Mouse (Mus musculus) kidney, embryonic 15.5 days (tissue): ENCODE measurements around the gene Taf9. TPM values are rescaled to one million over a fixed set of nuclear protein-coding genes. Genes with fewer than 3 reads are reported as not detected.

Experiments used
- ATAC-seq: fragments of 200-750 bp; cut with Nextera tagmentation; replicated peaks from 2 replicates; pipeline ENCODE4 v1.8.0; 2017; ENCODE audit warnings: moderate TSS enrichment; ENCODE audit not compliant: low FRiP score
- H3K27ac ChIP-seq: fragments of 300-500 bp; sonication (generic); 2 replicates; pipeline ENCODE4 v1.5.1; 2015; ENCODE audit warnings: mild to moderate bottlenecking, inconsistent platforms
- H3K27me3 ChIP-seq: fragments of 300-500 bp; sonication (generic); 2 replicates; pipeline ENCODE4 v1.6.1; 2015; ENCODE audit warnings: inconsistent platforms
- H3K36me3 ChIP-seq: fragments of 300-500 bp; sonication (generic); 2 replicates; pipeline ENCODE4 v1.6.1; 2015; ENCODE audit warnings: inconsistent platforms
- H3K4me1 ChIP-seq: fragments of 300-500 bp; sonication (generic); 2 replicates; pipeline ENCODE4 v1.6.1; 2015; ENCODE audit warnings: inconsistent platforms
- H3K4me2 ChIP-seq: fragments of 300-500 bp; sonication (generic); 2 replicates; pipeline ENCODE4 v1.6.1; 2015; ENCODE audit warnings: moderate library complexity, mild to moderate bottlenecking, inconsistent platforms
- H3K4me3 ChIP-seq: fragments of 300-500 bp; sonication (generic); replicated peaks from 2 replicates; pipeline ENCODE4 v1.5.1; 2015; ENCODE audit warnings: mild to moderate bottlenecking, inconsistent platforms
- H3K9ac ChIP-seq: fragments of 300-500 bp; sonication (generic); 2 replicates; pipeline ENCODE4 v1.6.1; 2015; ENCODE audit warnings: mild to moderate bottlenecking, inconsistent platforms
- H3K9me3 ChIP-seq: fragments of 300-500 bp; sonication (generic); replicated peaks from 2 replicates; pipeline ENCODE4 v1.6.1; 2016; ENCODE audit warnings: inconsistent platforms
- WGBS: fragments of 180-500 bp; shearing (Covaris S2); methylation state at CpG from one replicate; pipeline ENCODE4 v1.1.7; 2015; ENCODE audit warnings: mixed read lengths; 5-methylcytosine and 5-hydroxymethylcytosine counted together
- polyA plus RNA-seq: library from polyadenylated mRNA; unstranded; fragments of >200 nt; fragmentation: Nextera tagmentation; extraction: Ambion mirVana; gene quantifications from 2 replicates; pipeline ENCODE4 v1.2.1, GENCODE M21; 2015

Gene Taf9
- 13.7 and 13.9 TPM in 2 replicates for polyA plus RNA-seq

DNA sequence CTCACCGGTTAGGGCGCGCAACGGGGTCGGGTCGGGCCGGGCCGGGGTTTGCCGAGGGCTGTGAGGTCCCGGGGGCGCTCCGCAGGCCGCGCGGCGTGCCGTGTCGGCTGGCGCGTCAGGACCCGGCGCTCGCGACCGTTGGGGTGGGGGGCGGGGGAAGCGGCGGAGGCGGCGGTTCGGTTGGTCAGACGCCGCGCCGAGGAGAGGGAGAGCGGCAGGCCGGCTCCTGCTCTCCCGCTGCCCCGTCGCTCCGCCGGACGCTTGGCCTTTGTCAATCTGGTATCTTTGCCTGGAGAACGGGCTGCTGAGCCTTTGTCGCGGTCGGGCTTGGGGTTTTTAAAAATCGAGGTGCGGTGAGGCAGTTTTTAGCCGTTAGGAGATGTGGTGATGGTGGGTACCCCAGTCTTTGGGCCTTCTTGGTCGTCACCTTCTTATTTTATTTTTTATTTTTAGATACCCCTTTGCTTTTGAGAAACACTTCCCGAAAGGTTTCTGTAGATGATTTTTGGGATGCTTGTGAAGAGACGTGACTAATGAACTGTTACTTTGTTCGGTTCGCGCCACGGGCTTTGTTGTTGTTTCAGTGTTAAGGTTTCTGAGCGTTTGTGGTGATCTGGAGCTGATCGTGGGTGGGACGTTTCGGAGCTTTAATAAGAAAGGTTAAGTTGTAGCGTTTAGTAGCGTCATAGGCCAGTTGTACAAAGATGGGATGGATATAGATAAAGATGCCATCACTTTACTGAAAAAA lies at the start of gene Taf9:
Gene Taf9 (plus strand): TSS at position 141 of the 748 bp plus-strand sequence.
- Histone ChIP-seq H3K4me3 (peak within 1 kb of the TSS; percentile 98), H3K4me1 (peaks cover 11% of the 10 kb centered on the region), H3K36me3 (peaks cover 30% of the 10 kb centered on the region), H3K4me2 (peak within 1 kb of the TSS; percentile 81), H3K9ac (peak within 1 kb of the TSS; percentile 88), H3K9me3 (no peaks in the 10 kb centered on the region), H3K27ac (peak within 1 kb of the TSS; percentile 96), H3K27me3 (no peaks in the 10 kb centered on the region)
- peak; percentile 74; the same call in 1 of the 2 replicates for ATAC-seq
- WGBS = 1% methylated on average over 63 of the region's 63 CpGs

DNA sequence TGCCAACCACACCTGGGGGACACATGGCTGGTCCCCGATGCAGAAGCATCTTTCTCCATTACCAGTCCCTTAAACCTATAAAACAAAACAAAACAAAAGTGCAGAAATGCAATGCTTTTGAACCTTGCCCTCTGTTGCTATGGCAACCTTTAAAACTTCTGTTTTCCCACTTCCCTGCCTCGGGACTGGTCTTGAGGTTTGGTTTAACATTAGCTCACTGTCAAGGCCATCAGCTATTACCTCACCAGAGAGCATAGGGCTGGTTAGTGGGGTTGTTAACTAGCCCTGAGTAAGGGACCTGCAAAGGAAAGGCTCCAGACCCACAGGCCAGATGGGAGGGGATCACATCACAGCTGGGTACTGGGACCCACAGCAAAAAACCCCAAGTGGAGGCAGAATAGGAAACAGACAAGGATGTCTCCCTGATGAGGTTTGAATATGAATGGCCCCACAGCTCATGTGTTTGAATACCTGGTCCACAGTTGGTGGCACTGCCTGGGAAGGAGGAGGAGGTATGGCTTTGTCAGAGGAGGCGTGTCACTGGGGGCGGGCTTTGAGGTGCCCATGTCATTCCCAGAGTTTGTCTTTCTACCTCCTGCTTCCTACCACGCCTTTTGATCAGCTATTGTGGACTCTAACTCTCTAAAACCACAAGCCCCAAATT lies 49.0 kb upstream of the Taf9 start:
- no peak overlapping the region for H3K4me2 ChIP-seq
- no peaks in the 10 kb centered on the region for H3K27me3 ChIP-seq
- H3K4me3 ChIP-seq = no peak overlapping the region
- peak; percentile 93 for ATAC-seq
- H3K4me1 ChIP-seq = no peaks in the 10 kb centered on the region
- peak overlapping the region; percentile 54; the same call in 1 of the 2 replicates for H3K27ac ChIP-seq
- H3K9ac ChIP-seq = no peak overlapping the region
- peaks cover 4% of the 10 kb centered on the region; the same call in 1 of the 2 replicates for H3K36me3 ChIP-seq
- no peaks in the 10 kb centered on the region for H3K9me3 ChIP-seq
- 72% methylated on average over 5 of the region's 5 CpGs for WGBS

DNA sequence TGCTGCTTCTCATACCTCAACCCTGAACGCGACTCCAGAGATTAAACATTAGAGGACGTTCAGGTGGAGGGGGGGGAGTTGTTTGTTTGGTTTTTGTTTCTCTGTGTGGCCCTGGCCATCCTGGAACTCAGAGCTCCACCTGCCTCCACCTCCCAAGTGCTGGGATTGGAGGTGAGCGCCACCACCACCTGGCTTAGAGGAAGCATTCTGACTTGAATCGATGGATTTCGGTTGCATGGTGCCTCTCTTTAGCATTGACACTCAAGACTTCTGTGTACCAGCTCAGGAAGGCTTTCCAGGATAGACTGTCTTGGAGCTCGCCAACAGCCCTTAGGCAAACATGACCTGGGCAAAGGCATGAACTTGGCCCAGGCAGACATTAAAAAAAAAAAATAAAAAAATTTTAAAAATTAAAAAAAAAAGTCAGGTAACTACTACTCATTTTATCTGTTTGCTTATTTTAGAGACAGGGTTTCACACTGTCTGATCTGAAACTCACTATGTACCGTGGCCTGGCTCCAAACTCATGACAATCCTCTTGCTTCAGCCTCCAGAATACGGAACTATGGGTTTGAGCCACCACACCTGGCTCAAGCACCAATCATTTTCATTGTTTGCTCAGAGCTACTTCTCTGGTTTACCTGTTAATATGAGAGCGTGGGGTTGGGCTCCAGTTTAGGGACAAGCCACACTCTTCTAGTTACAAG lies 48.2 kb upstream of the Taf9 start:
- Histone ChIP-seq H3K27me3 (no peaks in the 10 kb centered on the region), H3K4me3 (no peak overlapping the region), H3K4me2 (no peak overlapping the region), H3K4me1 (no peaks in the 10 kb centered on the region), H3K27ac (peak overlapping the region; percentile 54; the same call in 1 of the 2 replicates), H3K9ac (no peak overlapping the region), H3K9me3 (no peaks in the 10 kb centered on the region; the same call in 1 of the 2 replicates), H3K36me3 (peaks cover 10% of the 10 kb centered on the region; the same call in 1 of the 2 replicates)
- ATAC-seq = no peak
- 90% methylated on average over 10 of the region's 10 CpGs for WGBS

GRCm38 (mm10) chr13:100603738-100604095 lies 47.7 kb upstream of the Taf9 start:
- H3K4me2 ChIP-seq = no peak overlapping the region
- no peaks in the 10 kb centered on the region for H3K4me1 ChIP-seq
- H3K27ac ChIP-seq = no peak overlapping the region
- no peak overlapping the region for H3K9ac ChIP-seq
- no peak for ATAC-seq
- no peaks in the 10 kb centered on the region for H3K27me3 ChIP-seq
- no peak overlapping the region for H3K4me3 ChIP-seq
- whole genome bisulfite sequencing = 90% methylated on average over 11 of the region's 11 CpGs
- peaks cover 12% of the 10 kb centered on the region; the same call in 1 of the 2 replicates for H3K36me3 ChIP-seq
- no peaks in the 10 kb centered on the region; the same call in 1 of the 2 replicates for H3K9me3 ChIP-seq

GRCm38 (mm10) chr13:100605845-100606244 lies 45.5 kb upstream of the Taf9 start:
- Histone ChIP-seq H3K9me3 (no peaks in the 10 kb centered on the region; the same call in 1 of the 2 replicates), H3K9ac (no peak overlapping the region), H3K36me3 (peaks cover 9% of the 10 kb centered on the region; the same call in 1 of the 2 replicates), H3K4me1 (no peaks in the 10 kb centered on the region), H3K4me3 (no peak overlapping the region), H3K27me3 (no peaks in the 10 kb centered on the region), H3K27ac (no peak overlapping the region), H3K4me2 (no peak overlapping the region)
- ATAC-seq = no peak
- WGBS = 74% methylated on average over 1 of the region's 1 CpGs

DNA sequence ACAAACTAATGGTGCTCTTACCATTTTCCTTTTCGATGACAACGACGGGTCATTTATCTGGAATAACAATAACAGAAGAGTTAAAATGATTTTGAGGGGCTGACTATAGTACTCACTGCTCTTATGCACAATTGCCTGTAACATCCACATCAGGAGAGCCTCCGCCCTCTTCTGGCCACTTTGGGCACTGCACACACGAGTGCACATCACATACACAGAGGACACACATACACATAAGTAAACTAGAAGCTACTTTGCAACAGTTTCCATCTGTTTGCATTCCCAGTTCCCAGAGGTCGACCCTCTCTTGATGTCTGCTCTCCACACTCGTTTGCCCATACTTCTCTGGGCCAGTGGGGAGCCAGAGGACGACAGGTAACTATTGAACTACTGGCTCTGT lies 43.6 kb upstream of the Taf9 start:
- H3K27me3 ChIP-seq = no peaks in the 10 kb centered on the region

GRCm38 (mm10) chr13:100611266-100611665 lies 40.1 kb upstream of the Taf9 start:
- H3K36me3 ChIP-seq = peaks cover 23% of the 10 kb centered on the region
- 93% methylated on average over 13 of the region's 13 CpGs for WGBS
- H3K4me3 ChIP-seq = no peak overlapping the region
- ATAC-seq = no peak
- H3K9ac ChIP-seq = no peak overlapping the region
- peaks cover 1% of the 10 kb centered on the region; the same call in 1 of the 2 replicates for H3K4me1 ChIP-seq
- peaks cover 4% of the 10 kb centered on the region; the same call in 1 of the 2 replicates for H3K9me3 ChIP-seq
- no peaks in the 10 kb centered on the region for H3K27me3 ChIP-seq
- H3K4me2 ChIP-seq = no peak overlapping the region
- H3K27ac ChIP-seq = no peak overlapping the region

More for the DNA sequence above, 43.6 kb upstream of the Taf9 start:
- peaks cover 23% of the 10 kb centered on the region for H3K36me3 ChIP-seq
- no peak overlapping the region for H3K4me3 ChIP-seq
- peaks cover under 1% of the 10 kb centered on the region; the same call in 1 of the 2 replicates for H3K9me3 ChIP-seq
- WGBS = 91% methylated on average over 8 of the region's 8 CpGs
- no peak overlapping the region for H3K9ac ChIP-seq
- H3K4me1 ChIP-seq = no peaks in the 10 kb centered on the region
- no peak overlapping the region for H3K27ac ChIP-seq
- no peak overlapping the region for H3K4me2 ChIP-seq
- ATAC-seq = no peak

DNA sequence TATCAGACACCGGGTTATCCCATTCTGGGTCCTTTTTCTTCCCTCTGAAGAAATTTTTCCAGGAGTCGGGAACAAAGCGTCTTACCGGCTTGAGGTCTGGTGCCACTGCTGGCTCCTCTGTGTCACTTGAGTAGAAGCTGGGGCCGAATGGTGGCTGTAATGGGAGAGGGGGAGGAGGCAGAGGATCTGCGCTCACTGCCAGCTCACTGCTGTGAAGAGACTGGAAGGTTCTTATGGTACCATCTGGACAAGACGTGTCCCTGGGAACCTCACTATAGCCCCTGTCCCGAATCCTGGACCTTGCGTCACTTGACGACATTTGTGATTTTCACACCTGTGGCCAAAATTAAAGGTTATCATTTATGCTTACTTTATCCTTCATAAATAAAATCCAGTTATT lies 39.1 kb upstream of the Taf9 start:
- Histone ChIP-seq H3K4me3 (no peak overlapping the region), H3K27ac (no peak overlapping the region), H3K27me3 (peaks cover 3% of the 10 kb centered on the region), H3K4me1 (peaks cover 8% of the 10 kb centered on the region), H3K36me3 (peaks cover 24% of the 10 kb centered on the region), H3K4me2 (no peak overlapping the region), H3K9me3 (peaks cover 4% of the 10 kb centered on the region; the same call in 1 of the 2 replicates), H3K9ac (no peak overlapping the region)
- WGBS = 92% methylated on average over 10 of the region's 10 CpGs
- ATAC-seq = no peak

DNA sequence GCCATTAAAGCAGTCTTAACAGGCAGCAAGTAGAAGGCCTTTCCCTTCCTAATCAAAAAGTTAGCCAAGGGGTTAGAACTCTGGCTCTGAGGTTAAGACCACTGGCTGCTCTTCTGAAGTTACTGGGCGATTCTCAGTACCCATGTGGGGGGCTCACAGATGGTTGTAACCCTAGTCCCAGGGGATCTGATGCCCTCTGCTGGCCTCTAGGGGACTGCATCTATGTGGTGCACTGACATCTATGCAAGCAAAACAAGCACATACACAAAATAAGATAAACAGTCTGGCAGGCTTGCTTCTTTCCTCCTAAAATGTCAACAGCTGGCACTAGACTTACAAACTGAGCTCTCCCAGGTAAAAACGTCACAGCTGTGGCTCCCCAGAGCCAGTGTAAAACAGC lies 38.5 kb upstream of the Taf9 start:
- H3K9me3 ChIP-seq = peaks cover 4% of the 10 kb centered on the region; the same call in 1 of the 2 replicates
- peaks cover 26% of the 10 kb centered on the region for H3K36me3 ChIP-seq
- H3K27me3 ChIP-seq = peaks cover 3% of the 10 kb centered on the region
- H3K27ac ChIP-seq = no peak overlapping the region
- H3K4me2 ChIP-seq = no peak overlapping the region
- ATAC-seq = no peak
- peaks cover 8% of the 10 kb centered on the region for H3K4me1 ChIP-seq
- 65% methylated on average over 2 of the region's 2 CpGs for WGBS
- H3K9ac ChIP-seq = no peak overlapping the region
- H3K4me3 ChIP-seq = no peak overlapping the region

DNA sequence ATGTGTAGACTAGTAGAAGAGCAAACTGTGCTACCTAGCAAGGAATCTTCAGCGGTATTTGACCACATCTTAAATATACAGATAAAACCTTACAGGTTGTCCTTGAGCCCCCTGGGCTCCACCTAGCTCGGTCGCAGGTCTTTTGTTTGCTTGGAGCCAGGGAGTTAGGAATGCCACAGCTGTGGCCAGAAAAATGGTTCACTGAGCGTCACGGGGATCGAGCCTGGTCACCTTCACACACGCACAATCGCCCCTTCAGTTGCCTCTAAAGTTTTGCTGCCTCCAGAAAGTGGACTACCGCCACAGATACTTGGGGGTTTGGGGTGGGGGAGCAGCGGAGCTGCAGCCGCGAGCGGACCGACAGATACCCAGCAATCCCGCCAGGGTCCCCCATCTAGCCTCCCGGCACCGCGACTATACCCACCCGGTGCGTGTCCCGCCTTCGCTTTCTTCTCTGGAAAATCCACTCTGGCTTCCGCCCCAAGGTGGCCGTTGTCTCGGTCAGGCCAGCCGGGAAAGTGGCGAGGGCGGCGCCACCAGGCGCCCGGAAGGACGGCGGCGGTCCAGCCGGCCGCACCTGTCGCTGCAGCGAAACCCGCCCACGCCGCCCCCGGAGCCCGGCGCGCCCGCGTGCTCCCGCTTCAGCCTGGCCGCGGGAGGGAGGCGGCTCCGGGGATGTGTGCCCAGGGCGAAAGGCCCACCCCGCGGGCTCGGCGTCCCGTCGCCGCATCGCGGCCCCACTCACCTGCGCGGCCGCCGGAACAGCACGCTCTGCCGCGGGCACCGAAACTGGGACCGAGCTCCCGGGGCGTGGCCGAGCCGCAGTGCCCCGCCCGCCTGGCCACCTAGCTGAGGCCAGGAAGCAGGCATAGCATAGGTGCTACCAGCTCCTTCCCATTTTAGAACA lies 34.9 kb upstream of the Taf9 start, which contains the start of gene Marveld2:
Gene Marveld2 (minus strand): TSS at position 791 of the 907 bp plus-strand sequence.
- H3K27me3 ChIP-seq = peaks cover 3% of the 10 kb centered on the region
- H3K9ac ChIP-seq = peak within 1 kb of the TSS; percentile 58
- H3K27ac ChIP-seq = peak within 1 kb of the TSS; percentile 82
- peak within 1 kb of the TSS; percentile 74 for H3K4me3 ChIP-seq
- ATAC-seq = peak; percentile 89
- H3K9me3 ChIP-seq = 0 out of 2 replicates have a peak, but pooled peaks cover 4% of the 10 kb centered on the region
- WGBS = 3% methylated on average over 68 of the region's 77 CpGs
- H3K4me1 ChIP-seq = peaks cover 8% of the 10 kb centered on the region
- peak within 1 kb of the TSS; percentile 86 for H3K4me2 ChIP-seq
- H3K36me3 ChIP-seq = peaks cover 43% of the 10 kb centered on the region

DNA sequence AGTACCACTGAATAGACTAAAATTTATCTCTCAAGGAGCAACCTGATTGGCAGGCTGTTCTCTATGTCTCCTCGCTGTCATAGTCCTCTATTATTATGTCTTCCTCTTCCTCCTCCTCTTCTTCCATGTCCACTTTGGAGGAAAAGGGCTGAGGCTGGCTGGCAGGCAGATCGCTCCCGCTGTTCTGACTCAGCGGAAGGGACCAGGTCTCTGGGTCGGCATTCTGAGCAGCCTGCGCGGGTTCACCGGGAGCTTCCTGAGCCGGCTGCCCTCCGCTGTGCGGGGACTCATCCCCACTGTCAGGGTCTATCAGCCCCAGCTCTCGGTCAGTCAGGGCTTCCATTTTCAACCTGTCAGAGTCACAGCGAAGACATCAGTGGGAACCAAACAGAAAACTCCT lies 33.8 kb upstream of the Taf9 start:
- H3K27ac ChIP-seq = no peak overlapping the region
- H3K9ac ChIP-seq = no peak overlapping the region
- 86% methylated on average over 13 of the region's 13 CpGs for WGBS
- H3K27me3 ChIP-seq = peaks cover 3% of the 10 kb centered on the region
- H3K4me1 ChIP-seq = peaks cover 8% of the 10 kb centered on the region
- H3K4me2 ChIP-seq = no peak overlapping the region
- peaks cover 45% of the 10 kb centered on the region for H3K36me3 ChIP-seq
- H3K9me3 ChIP-seq = 0 out of 2 replicates have a peak, but pooled peaks cover 4% of the 10 kb centered on the region
- ATAC-seq = no peak
- no peak overlapping the region for H3K4me3 ChIP-seq
